Mouse (Mus musculus): ENCODE measurements around the gene Pam.

Gene Pam

GRCm38 (mm10) chr1:98080431-98080830, 15.0 kb downstream of the Pam start:
- no peak for DNase-seq (ENCODE audit: low read depth, low spot score)

GRCm38 (mm10) chr1:98079640-98080039, 15.8 kb downstream of the Pam start:
- DNase-seq (ENCODE audit: low read depth, low spot score), result no peak

GRCm38 (mm10) chr1:98078735-98079134, 16.7 kb downstream of the Pam start:
- no peak for DNase-seq (ENCODE audit: low read depth, low spot score)

- DNase-seq (ENCODE audit: low read depth, low spot score), result no peak
Observed at GRCm38 (mm10) chr1:98073826-98074225, 21.6 kb downstream of the Pam start.

- DNase-seq (ENCODE audit: low read depth, low spot score), result no peak
Observed at GRCm38 (mm10) chr1:98073127-98073526, 22.3 kb downstream of the Pam start.

GRCm38 (mm10) chr1:98072045-98072444, 23.4 kb downstream of the Pam start:
- DNase-seq (ENCODE audit: low read depth, low spot score), result no peak

- DNase-seq (ENCODE audit: low read depth, low spot score), result no peak
Observed at GRCm38 (mm10) chr1:98071436-98071835, 24.0 kb downstream of the Pam start.

GRCm38 (mm10) chr1:98070743-98071325, 24.6 kb downstream of the Pam start:
- no peak for DNase-seq (ENCODE audit: low read depth, low spot score)

GRCm38 (mm10) chr1:98068177-98068576, 27.3 kb downstream of the Pam start:
- no peak for DNase-seq (ENCODE audit: low read depth, low spot score)

- no peak for DNase-seq (ENCODE audit: low read depth, low spot score)
Observed at GRCm38 (mm10) chr1:98062074-98062473, 33.4 kb downstream of the Pam start.

GRCm38 (mm10) chr1:98059401-98059800, 36.0 kb downstream of the Pam start:
- no peak for DNase-seq (ENCODE audit: low read depth, low spot score)

GRCm38 (mm10) chr1:98056996-98057945, 38.2 kb downstream of the Pam start:
- DNase-seq (ENCODE audit: low read depth, low spot score), result no peak

- no peak for DNase-seq (ENCODE audit: low read depth, low spot score)
Observed at GRCm38 (mm10) chr1:98056277-98056676, 39.2 kb downstream of the Pam start.

- no peak for DNase-seq (ENCODE audit: low read depth, low spot score)
Observed at GRCm38 (mm10) chr1:98055591-98055990, 39.9 kb downstream of the Pam start.

GRCm38 (mm10) chr1:98053994-98054393, 41.5 kb downstream of the Pam start:
- no peak for DNase-seq (ENCODE audit: low read depth, low spot score)

GRCm38 (mm10) chr1:98053447-98053846, 42.0 kb downstream of the Pam start:
- no peak for DNase-seq (ENCODE audit: low read depth, low spot score)

GRCm38 (mm10) chr1:98052775-98053174, 42.7 kb downstream of the Pam start:
- no peak for DNase-seq (ENCODE audit: low read depth, low spot score)

- no peak for DNase-seq (ENCODE audit: low read depth, low spot score)
Observed at GRCm38 (mm10) chr1:98051039-98051438, 44.4 kb downstream of the Pam start.

GRCm38 (mm10) chr1:98049756-98050155, 45.7 kb downstream of the Pam start:
- no peak for DNase-seq (ENCODE audit: low read depth, low spot score)

- DNase-seq (ENCODE audit: low read depth, low spot score), result no peak
Observed at GRCm38 (mm10) chr1:98048218-98048801, 47.1 kb downstream of the Pam start.

- DNase-seq (ENCODE audit: low read depth, low spot score), result no peak
Observed at GRCm38 (mm10) chr1:98047284-98048217, 47.9 kb downstream of the Pam start.

- no peak for DNase-seq (ENCODE audit: low read depth, low spot score)
Observed at GRCm38 (mm10) chr1:98042425-98042824, 53.0 kb downstream of the Pam start.

All from c-Kit-negative CD71-positive TER-119-positive erythroid progenitor cells, embryonic 14.5 days (primary cell).